Mouse (Mus musculus): Measurements from ENCODE around the gene Paqr7. TPM values are rescaled to one million over a fixed set of nuclear protein-coding genes. Genes with fewer than 3 reads are reported as not detected.
A peak's percentile ranks its signal among the peaks of the same experiment; 100 is the strongest.

Paqr7 gene
- polyA plus RNA-seq, 1 experiment from 2014 or later: 23.3 TPM

DNA sequence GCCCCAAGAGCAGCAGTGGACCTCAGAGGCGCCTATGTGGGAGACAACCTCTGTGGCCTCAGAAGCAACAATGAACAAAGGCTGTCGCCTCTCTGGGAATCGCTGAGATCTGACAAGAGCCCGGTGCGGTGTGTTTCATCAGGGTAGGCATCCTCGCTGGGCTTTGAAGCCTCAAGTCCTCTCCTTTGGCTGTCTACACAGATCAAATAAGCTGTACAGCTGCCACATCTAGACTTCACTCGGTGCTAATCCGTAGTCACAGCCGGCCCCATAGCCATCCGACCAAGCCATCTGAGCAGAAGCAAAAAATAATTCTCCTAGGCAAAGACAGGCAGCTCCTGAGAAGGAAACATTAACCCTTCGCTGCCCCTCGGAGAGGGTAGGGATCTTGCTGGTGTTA, 30.7 kb upstream of the Paqr7 start:
- Histone ChIP-seq H3K4me3 (no peak overlapping the region; the same call in 1 of the 2 replicates), H3K9me3 (no peaks in the 10 kb centered on the region), H3K27ac (replicated peaks) (peak overlapping the region; percentile 98), H3K27me3 (no peaks in the 10 kb centered on the region), H3K9ac (peak overlapping the region; percentile 35; the same call in 1 of the 2 replicates), H3K4me2 (peak overlapping the region; percentile 26), H3K4me1 (replicated peaks) (peaks cover 24% of the 10 kb centered on the region), H3K36me3 (peaks cover under 1% of the 10 kb centered on the region; the same call in 1 of the 2 replicates)
- WGBS: 39% methylated on average over 12 of the region's 12 CpGs
- no peak for ATAC-seq (ENCODE audit: low read depth)

DNA sequence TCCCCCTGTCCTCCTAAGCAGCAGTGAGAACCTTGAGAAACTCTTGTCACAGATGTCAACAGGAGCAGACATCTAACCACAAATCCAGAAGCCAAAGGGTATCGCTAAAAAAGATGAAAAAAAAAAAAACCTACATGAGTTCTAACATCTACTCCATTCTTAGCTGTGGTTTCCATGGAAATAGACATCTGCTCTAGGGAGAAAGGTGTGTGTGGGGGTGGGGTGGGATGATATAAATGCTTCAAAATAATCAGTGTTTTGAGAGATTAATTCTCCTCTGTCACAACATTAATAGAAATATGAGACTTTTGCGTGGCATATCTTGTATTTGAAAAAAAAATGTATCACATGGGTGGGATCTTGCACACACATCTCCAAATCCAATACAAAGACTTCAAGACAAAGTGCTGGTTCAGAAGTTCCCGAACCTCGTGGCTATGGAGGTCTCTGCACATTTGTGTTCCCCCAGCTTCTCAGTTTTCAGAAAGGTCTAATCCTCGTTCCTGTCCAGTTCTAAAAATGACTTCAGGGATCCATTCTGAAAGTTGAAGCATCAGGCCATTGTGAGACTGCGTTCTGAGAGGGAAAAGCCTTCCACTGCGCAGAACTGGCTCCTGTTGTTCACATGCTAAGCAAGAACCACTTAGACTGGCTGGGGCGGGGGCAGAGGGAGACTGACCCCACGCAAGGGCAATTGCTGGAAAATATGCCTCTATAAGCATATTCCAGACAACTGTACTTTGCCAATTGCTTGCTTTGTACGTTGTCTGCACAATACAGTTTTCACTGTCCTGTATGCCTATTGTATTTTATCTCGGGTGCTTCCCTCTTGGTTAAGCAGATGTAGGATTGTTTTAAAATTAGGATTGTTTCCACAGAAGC, 29.9 kb upstream of the Paqr7 start:
- peak overlapping the region; percentile 83 for H3K4me2 ChIP-seq
- WGBS: 56% methylated on average over 11 of the region's 11 CpGs
- peak overlapping the region; percentile 94 for H3K9ac ChIP-seq
- no peaks in the 10 kb centered on the region for H3K9me3 ChIP-seq
- peaks cover 31% of the 10 kb centered on the region for H3K4me1 ChIP-seq (replicated peaks)
- H3K27me3 ChIP-seq: no peaks in the 10 kb centered on the region
- ATAC-seq (ENCODE audit: low read depth): no peak
- peak overlapping the region; percentile 83 for H3K4me3 ChIP-seq
- H3K36me3 ChIP-seq: peaks cover 8% of the 10 kb centered on the region
- peak overlapping the region; percentile 98 for H3K27ac ChIP-seq (replicated peaks)

DNA sequence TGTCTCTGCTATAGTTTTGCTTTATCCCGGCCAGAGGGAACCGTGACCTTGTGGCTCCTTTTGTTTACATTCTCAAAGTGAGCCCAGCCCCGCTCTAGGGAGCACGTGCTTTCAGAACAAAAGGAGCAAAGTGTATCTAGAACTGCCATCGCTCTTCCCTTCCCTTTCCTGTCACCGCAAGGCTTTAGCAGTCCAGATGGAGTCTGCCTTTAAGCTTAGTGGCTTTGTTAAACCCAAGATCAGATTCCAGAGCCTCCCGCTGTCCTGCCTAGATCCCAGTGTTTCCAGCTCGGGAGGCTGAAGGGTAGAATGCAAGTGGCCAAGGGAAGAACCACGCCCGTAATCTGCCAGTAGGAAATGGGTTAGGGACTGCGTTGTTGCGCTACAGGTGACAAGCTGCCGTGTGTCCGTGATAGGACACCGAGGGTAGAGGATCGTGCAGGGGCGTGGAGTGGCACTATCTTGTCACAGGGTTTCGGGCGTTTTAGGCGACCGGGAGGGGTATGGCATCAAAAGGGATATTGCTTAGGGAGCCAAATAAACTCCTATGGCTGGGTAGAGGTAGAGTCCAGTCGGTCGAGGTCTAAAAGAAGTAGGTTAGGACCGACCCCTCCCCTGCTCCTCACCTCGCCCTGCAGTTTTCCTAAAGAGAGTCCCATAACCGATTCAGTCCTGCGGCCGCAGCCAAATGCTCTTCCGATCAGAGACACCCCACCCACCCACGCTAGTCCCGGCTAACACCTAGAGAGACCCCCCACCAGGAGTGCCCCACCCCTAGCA, 28.9 kb upstream of the Paqr7 start:
- H3K27ac ChIP-seq (replicated peaks): peak overlapping the region; percentile 98
- peaks cover 41% of the 10 kb centered on the region for H3K4me1 ChIP-seq (replicated peaks)
- no peaks in the 10 kb centered on the region for H3K9me3 ChIP-seq
- H3K4me3 ChIP-seq: peak overlapping the region; percentile 83
- H3K36me3 ChIP-seq: peaks cover 17% of the 10 kb centered on the region
- under 1% methylated on average over 31 of the region's 31 CpGs for WGBS
- ATAC-seq (ENCODE audit: low read depth): peak; percentile 52
- H3K4me2 ChIP-seq: peak overlapping the region; percentile 83
- H3K27me3 ChIP-seq: no peaks in the 10 kb centered on the region
- peak overlapping the region; percentile 94 for H3K9ac ChIP-seq

DNA sequence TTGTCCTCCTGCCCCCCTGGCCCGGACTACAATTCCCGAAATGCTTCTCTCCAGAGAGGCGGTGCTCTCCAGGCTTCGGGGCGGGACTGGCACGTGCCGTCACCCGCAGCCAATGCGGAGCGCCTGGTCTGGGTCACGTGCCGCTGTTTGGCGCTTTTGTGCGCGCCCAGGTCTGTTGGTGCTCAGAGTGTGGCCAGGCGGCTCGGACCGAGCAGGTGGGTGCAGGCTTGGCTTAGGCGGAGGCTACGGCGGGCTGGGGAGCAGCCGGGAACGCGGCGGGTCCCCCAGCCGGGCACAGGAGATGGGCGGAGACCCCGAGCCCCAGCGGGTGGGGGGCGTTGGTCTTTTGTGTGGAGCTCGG, 28.3 kb upstream of the Paqr7 start, which contains the start of gene Stmn1:
TSS of gene Stmn1 (plus strand) at position 106 of the 361 bp plus-strand sequence.
- under 1% methylated on average over 31 of the region's 31 CpGs for WGBS

DNA sequence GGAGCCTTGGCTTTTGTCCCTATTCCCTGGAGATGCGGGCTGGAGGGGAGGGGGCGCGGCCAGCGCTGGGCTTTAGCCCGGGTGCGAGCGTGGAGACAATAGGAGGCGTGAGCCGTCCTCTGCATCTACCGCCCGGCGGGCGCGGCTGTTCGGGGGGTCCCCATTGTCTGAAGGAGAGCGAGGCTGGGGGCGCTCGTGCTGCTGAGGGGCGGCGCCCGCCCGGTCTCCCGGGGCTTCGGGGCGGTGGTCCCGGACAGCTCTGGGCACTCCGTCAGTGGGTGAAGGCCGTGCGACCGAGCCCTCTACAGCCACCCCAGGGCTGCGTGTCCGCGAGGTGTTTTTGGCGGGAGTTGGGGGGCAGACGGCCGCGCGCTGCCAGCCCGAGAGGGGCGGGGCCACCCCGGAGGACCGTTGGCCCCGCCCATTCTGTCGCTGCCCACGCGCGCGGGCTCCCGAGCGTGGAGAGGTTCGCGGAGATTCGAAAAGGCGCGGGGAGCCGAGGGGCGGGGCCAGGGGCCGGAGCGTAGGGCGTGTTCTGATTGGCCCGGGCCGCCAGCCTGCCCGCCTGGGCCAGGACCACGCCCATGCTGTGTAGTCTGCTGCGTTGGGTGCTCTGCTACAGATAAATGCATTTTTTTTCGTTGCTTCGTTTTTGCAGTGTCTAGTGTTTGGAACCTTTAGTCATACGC, 27.8 kb upstream of the Paqr7 start:
- WGBS: under 1% methylated on average over 67 of the region's 68 CpGs
- H3K4me2 ChIP-seq: peak overlapping the region; percentile 83
- H3K36me3 ChIP-seq: peaks cover 25% of the 10 kb centered on the region
- H3K9me3 ChIP-seq: no peaks in the 10 kb centered on the region
- peak overlapping the region; percentile 83 for H3K4me3 ChIP-seq
- peak; percentile 85 for ATAC-seq (ENCODE audit: low read depth)
- peaks cover 48% of the 10 kb centered on the region for H3K4me1 ChIP-seq (replicated peaks)
- no peaks in the 10 kb centered on the region for H3K27me3 ChIP-seq
- peak overlapping the region; percentile 94 for H3K9ac ChIP-seq
- H3K27ac ChIP-seq (replicated peaks): peak overlapping the region; percentile 98

More for the DNA sequence above, 28.3 kb upstream of the Paqr7 start, which contains the start of gene Stmn1:
- peak within 1 kb of the TSS; percentile 98 for H3K27ac ChIP-seq (replicated peaks)
- H3K36me3 ChIP-seq: peaks cover 23% of the 10 kb centered on the region
- peak within 1 kb of the TSS; percentile 83 for H3K4me3 ChIP-seq
- no peaks in the 10 kb centered on the region for H3K9me3 ChIP-seq
- ATAC-seq (ENCODE audit: low read depth): peak; percentile 96
- H3K4me2 ChIP-seq: peak within 1 kb of the TSS; percentile 83
- H3K9ac ChIP-seq: peak within 1 kb of the TSS; percentile 94
- H3K4me1 ChIP-seq (replicated peaks): peaks cover 47% of the 10 kb centered on the region
- no peaks in the 10 kb centered on the region for H3K27me3 ChIP-seq

DNA sequence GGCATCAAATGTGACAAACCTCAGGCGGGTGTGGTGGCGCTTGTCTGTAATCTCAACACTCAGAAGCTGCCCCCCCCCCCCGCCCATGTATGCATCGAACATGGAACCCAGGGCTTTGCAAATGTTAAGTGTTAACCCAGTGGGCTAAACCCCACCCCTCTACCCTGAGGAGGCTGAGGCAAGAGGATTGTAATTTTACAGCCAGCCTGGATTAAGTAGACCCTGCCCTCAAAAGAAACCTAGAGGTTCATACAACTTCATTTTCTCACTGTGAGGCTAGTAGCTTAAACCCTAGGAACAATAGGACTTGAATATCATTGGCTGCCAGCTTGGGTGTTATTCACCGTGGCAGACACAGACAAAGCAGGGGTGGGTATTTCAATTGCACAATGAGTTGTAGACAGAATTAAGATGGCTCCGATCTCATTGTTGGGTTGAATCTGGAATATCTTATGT, 27.1 kb upstream of the Paqr7 start:
- 3% methylated on average over 6 of the region's 6 CpGs for WGBS
- H3K9ac ChIP-seq: peak overlapping the region; percentile 94
- H3K4me3 ChIP-seq: peak overlapping the region; percentile 83
- peak overlapping the region; percentile 83 for H3K4me2 ChIP-seq
- ATAC-seq (ENCODE audit: low read depth): peak; percentile 8; the same call in 1 of the 2 replicates
- H3K27ac ChIP-seq (replicated peaks): peak overlapping the region; percentile 98
- peaks cover 55% of the 10 kb centered on the region for H3K4me1 ChIP-seq (replicated peaks)
- peaks cover 32% of the 10 kb centered on the region for H3K36me3 ChIP-seq
- H3K9me3 ChIP-seq: no peaks in the 10 kb centered on the region
- H3K27me3 ChIP-seq: no peaks in the 10 kb centered on the region

DNA sequence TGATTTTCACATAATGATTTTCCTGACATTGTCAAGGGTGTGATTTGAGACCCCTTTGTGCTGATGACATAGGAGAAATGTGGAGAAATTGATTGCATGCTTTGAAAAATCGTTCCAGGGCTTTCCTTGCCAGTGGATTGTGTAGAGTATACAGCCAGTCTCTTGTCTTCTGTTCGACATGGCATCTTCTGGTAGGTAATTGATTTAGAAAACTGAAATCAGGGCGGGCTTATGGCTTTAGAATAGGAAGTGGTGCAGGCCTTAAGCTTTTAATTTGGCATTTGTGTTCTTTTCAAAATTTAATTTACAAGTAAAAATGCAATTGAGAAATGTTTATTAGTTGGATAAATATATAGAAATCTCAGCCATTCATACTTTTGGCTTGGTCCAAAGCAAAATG, 26.5 kb upstream of the Paqr7 start:
- H3K9me3 ChIP-seq: no peaks in the 10 kb centered on the region
- peaks cover 38% of the 10 kb centered on the region for H3K36me3 ChIP-seq
- no peak for ATAC-seq (ENCODE audit: low read depth)
- 25% methylated on average over 3 of the region's 3 CpGs for WGBS
- peak overlapping the region; percentile 94 for H3K9ac ChIP-seq
- H3K4me1 ChIP-seq (replicated peaks): peaks cover 61% of the 10 kb centered on the region
- peak overlapping the region; percentile 83 for H3K4me3 ChIP-seq
- H3K27ac ChIP-seq (replicated peaks): peak overlapping the region; percentile 98
- no peaks in the 10 kb centered on the region for H3K27me3 ChIP-seq
- H3K4me2 ChIP-seq: peak overlapping the region; percentile 83

DNA sequence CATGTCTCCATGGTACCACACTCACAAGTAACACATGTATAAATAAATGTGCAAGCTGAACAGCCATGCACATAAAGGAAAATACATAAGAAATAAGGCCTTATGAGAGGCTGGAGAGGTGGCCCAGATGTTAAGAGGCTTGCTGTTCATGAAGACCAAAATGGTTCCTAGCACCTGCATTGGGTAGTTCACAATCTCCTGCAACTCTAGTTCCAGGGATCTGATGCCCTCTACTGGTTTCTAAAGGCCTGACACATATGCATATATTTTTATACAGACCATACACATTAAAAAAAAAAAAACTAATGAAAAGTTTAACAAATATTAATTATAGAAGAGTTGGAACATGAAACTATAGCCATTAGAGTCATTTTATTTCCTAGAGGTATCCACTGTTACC, 25.0 kb upstream of the Paqr7 start:
- Histone ChIP-seq H3K36me3 (peaks cover 53% of the 10 kb centered on the region), H3K4me2 (peak overlapping the region; percentile 83), H3K4me3 (peak overlapping the region; percentile 83), H3K27ac (replicated peaks) (peak overlapping the region; percentile 86), H3K9me3 (no peaks in the 10 kb centered on the region), H3K9ac (peak overlapping the region; percentile 94), H3K4me1 (replicated peaks) (peaks cover 57% of the 10 kb centered on the region), H3K27me3 (no peaks in the 10 kb centered on the region)
- ATAC-seq (ENCODE audit: low read depth): no peak

DNA sequence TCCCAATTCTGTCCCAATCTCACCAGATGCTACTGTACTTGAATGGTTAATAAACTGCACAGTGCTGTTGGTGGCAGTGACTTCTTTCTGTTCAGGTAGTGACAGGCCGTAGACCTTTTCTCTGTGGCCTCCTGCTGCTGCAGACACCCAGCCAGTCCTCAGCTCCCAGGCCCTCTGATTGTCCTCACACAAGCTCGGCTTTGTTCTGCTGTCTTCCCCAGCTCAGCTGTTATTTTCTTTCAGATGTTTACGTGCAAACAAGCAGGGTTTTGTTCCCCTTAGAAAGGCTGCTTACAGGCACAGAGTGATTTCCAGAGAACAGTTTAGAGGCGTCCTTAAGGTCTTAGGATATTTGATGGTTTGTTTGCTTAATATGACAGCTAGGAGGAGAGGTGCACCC, 22.7 kb upstream of the Paqr7 start:
- Histone ChIP-seq H3K4me2 (peak overlapping the region; percentile 33), H3K27me3 (no peaks in the 10 kb centered on the region), H3K4me3 (no peak overlapping the region), H3K9me3 (no peaks in the 10 kb centered on the region), H3K9ac (peak overlapping the region; percentile 51), H3K4me1 (replicated peaks) (peaks cover 56% of the 10 kb centered on the region), H3K36me3 (peaks cover 60% of the 10 kb centered on the region), H3K27ac (replicated peaks) (peak overlapping the region; percentile 86)
- ATAC-seq (ENCODE audit: low read depth): no peak
- 48% methylated on average over 4 of the region's 4 CpGs for WGBS

DNA sequence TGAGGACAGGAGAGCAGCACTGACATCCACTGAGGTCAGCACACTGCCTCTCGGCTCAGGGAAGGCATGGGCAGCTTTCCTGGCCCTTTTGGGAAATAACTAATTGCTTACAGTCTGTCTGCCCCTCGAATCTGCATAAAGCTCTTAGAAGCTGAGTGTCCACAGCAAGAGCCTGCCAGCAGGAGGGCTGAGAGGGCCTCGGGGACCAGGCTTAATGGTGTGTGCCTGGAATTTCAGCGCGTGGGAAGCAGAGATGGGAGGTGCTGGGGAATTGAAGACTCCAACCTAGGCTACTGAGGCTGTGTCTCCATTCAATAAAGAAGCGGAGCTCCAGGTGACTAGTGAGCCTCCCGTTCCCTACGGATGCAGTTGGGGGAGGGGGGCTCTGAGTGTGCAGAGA, 22.3 kb upstream of the Paqr7 start:
- peaks cover 56% of the 10 kb centered on the region for H3K4me1 ChIP-seq (replicated peaks)
- peak overlapping the region; percentile 86 for H3K27ac ChIP-seq (replicated peaks)
- no peak overlapping the region for H3K4me3 ChIP-seq
- no peaks in the 10 kb centered on the region for H3K27me3 ChIP-seq
- peak overlapping the region; percentile 51 for H3K9ac ChIP-seq
- peak overlapping the region; percentile 33 for H3K4me2 ChIP-seq
- WGBS: 22% methylated on average over 8 of the region's 8 CpGs
- no peaks in the 10 kb centered on the region for H3K9me3 ChIP-seq
- H3K36me3 ChIP-seq: peaks cover 60% of the 10 kb centered on the region
- ATAC-seq (ENCODE audit: low read depth): peak; percentile 24; the same call in 1 of the 2 replicates

DNA sequence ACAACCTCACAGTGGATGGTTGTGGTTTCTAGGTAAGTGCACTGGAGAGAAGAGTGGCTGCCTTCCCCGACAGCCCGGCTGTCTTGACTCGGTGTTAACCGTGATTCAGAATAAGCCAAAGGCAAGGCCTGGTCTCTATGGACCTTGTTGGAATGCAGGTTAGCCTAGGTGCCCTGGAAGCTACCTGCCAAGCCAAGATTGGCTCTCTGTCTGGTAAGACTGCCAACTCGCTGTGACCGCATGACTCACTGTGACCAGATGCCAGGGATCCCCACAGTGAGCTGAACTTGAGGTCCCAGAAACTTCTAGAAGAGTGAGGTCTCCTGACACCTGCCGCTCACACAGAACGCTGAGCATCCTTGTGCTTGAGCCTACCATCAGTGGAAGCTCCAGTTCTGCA, 19.6 kb upstream of the Paqr7 start:
- H3K36me3 ChIP-seq: peaks cover 50% of the 10 kb centered on the region
- peaks cover 45% of the 10 kb centered on the region for H3K4me1 ChIP-seq (replicated peaks)
- peak overlapping the region; percentile 86 for H3K27ac ChIP-seq (replicated peaks)
- H3K9me3 ChIP-seq: no peaks in the 10 kb centered on the region
- no peak overlapping the region for H3K9ac ChIP-seq
- ATAC-seq (ENCODE audit: low read depth): no peak
- H3K4me2 ChIP-seq: no peak overlapping the region
- peaks cover 3% of the 10 kb centered on the region; the same call in 1 of the 2 replicates for H3K27me3 ChIP-seq
- WGBS: 86% methylated on average over 8 of the region's 8 CpGs
- H3K4me3 ChIP-seq: no peak overlapping the region

Data from neural tube, embryonic 13.5 days (tissue).